Mouse (Mus musculus): ENCODE results near the gene Gm21905. TPM values are rescaled to one million over a fixed set of nuclear protein-coding genes. Genes with fewer than 3 reads are reported as not detected.

Gene Gm21905
- polyA plus RNA-seq, 2 experiments, result not detected

- H3K4me1 ChIP-seq (ENCODE audit: control insufficient read depth, insufficient read depth, low read length), result no peaks in the 10 kb centered on the region
- ATAC-seq (ENCODE audit: low FRiP score, low read depth) (no peak), DNase-seq (ENCODE audit: low spot score) (no peak)
- no peaks in the 10 kb centered on the region for H3K9me3 ChIP-seq (ENCODE audit: control insufficient read depth, low read length)
- H3K36me3 ChIP-seq (ENCODE audit: control insufficient read depth, insufficient read depth, low read length), result no peaks in the 10 kb centered on the region
- no peak for TF ChIP-seq POLR2A (IDR thresholded peaks at IDR 0.05; ENCODE audit: borderline replicate concordance, extremely low read depth, insufficient read depth, insufficient read length)
- H3K4me3 ChIP-seq (replicated peaks; ENCODE audit: low read length), result no peak overlapping the region
- H3K9ac ChIP-seq (ENCODE audit: low read depth, low read length, severe bottlenecking), result no peak overlapping the region
- WGBS, result 83% methylated on average over 7 of the region's 7 CpGs
- H3K4me2 ChIP-seq (replicated peaks; ENCODE audit: low read depth, low read length, severe bottlenecking), result no peak overlapping the region
- no peaks in the 10 kb centered on the region for H3K27me3 ChIP-seq (ENCODE audit: control insufficient read depth, insufficient read depth, low read length)
- H3K27ac ChIP-seq (replicated peaks; ENCODE audit: low read depth, low read length), result no peak overlapping the region
Measured at GRCm38 (mm10) chr5:67955486-67955885, 9.3 kb upstream of the Gm21905 start.

DNA sequence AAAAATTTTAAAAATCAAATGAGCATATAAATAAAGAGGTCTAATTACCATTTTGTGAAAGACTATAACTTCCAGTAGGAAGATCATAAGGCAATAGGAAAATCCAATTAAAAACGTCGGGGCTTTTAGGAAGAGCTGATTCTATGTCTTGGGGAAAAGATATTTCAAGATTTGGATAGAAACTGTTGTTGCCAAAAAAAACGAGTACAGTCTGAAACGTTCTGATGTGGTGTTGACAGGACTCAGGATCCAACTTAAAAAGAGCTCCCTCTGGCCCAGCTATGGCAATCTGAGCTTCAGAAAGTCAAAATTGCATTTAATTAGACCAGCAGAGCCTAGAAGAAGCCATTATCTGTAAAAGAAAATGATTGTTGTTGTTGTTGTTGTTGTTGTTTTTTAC, 7.9 kb upstream of the Gm21905 start:
- no peak for ATAC-seq (ENCODE audit: low FRiP score, low read depth)
- TF ChIP-seq POLR2A (IDR thresholded peaks at IDR 0.05; ENCODE audit: borderline replicate concordance, extremely low read depth, insufficient read depth, insufficient read length), result no peak
- WGBS, result 80% methylated on average over 4 of the region's 4 CpGs

GRCm38 (mm10) chr5:67948074-67948473, 1.9 kb upstream of the Gm21905 start:
- ATAC-seq (ENCODE audit: low FRiP score, low read depth), result no peak
- Histone ChIP-seq H3K4me3 (replicated peaks; ENCODE audit: low read length) (no peak overlapping the region), H3K27me3 (ENCODE audit: control insufficient read depth, insufficient read depth, low read length) (no peaks in the 10 kb centered on the region), H3K4me2 (replicated peaks; ENCODE audit: low read depth, low read length, severe bottlenecking) (no peak overlapping the region), H3K36me3 (ENCODE audit: control insufficient read depth, insufficient read depth, low read length) (no peaks in the 10 kb centered on the region), H3K27ac (replicated peaks; ENCODE audit: low read depth, low read length) (no peak overlapping the region), H3K9ac (ENCODE audit: low read depth, low read length, severe bottlenecking) (no peak overlapping the region), H3K9me3 (ENCODE audit: control insufficient read depth, low read length) (no peaks in the 10 kb centered on the region), H3K4me1 (ENCODE audit: control insufficient read depth, insufficient read depth, low read length) (no peaks in the 10 kb centered on the region)
- 86% methylated on average over 5 of the region's 5 CpGs for WGBS
- no peak for TF ChIP-seq POLR2A (IDR thresholded peaks at IDR 0.05; ENCODE audit: borderline replicate concordance, extremely low read depth, insufficient read depth, insufficient read length)
- no peak for DNase-seq (ENCODE audit: low spot score)

More for the DNA sequence above, 7.9 kb upstream of the Gm21905 start:
- no peak for DNase-seq (ENCODE audit: low spot score)
- Histone ChIP-seq H3K4me2 (replicated peaks; ENCODE audit: low read depth, low read length, severe bottlenecking) (no peak overlapping the region), H3K27me3 (ENCODE audit: control insufficient read depth, insufficient read depth, low read length) (no peaks in the 10 kb centered on the region), H3K36me3 (ENCODE audit: control insufficient read depth, insufficient read depth, low read length) (no peaks in the 10 kb centered on the region), H3K9me3 (ENCODE audit: control insufficient read depth, low read length) (no peaks in the 10 kb centered on the region), H3K9ac (ENCODE audit: low read depth, low read length, severe bottlenecking) (no peak overlapping the region), H3K4me1 (ENCODE audit: control insufficient read depth, insufficient read depth, low read length) (no peaks in the 10 kb centered on the region), H3K4me3 (replicated peaks; ENCODE audit: low read length) (no peak overlapping the region), H3K27ac (replicated peaks; ENCODE audit: low read depth, low read length) (no peak overlapping the region)

- no peaks in the 10 kb centered on the region for H3K27me3 ChIP-seq (ENCODE audit: control insufficient read depth, insufficient read depth, low read length)
- no peak overlapping the region for H3K27ac ChIP-seq (replicated peaks; ENCODE audit: low read depth, low read length)
- no peak overlapping the region for H3K9ac ChIP-seq (ENCODE audit: low read depth, low read length, severe bottlenecking)
- H3K4me3 ChIP-seq (replicated peaks; ENCODE audit: low read length), result no peak overlapping the region
- DNase-seq (ENCODE audit: low spot score) (no peak), ATAC-seq (ENCODE audit: low FRiP score, low read depth) (no peak)
- H3K36me3 ChIP-seq (ENCODE audit: control insufficient read depth, insufficient read depth, low read length), result no peaks in the 10 kb centered on the region
- no peak overlapping the region for H3K4me2 ChIP-seq (replicated peaks; ENCODE audit: low read depth, low read length, severe bottlenecking)
- TF ChIP-seq POLR2A (IDR thresholded peaks at IDR 0.05; ENCODE audit: borderline replicate concordance, extremely low read depth, insufficient read depth, insufficient read length), result no peak
- no peaks in the 10 kb centered on the region for H3K9me3 ChIP-seq (ENCODE audit: control insufficient read depth, low read length)
- no peaks in the 10 kb centered on the region for H3K4me1 ChIP-seq (ENCODE audit: control insufficient read depth, insufficient read depth, low read length)
Measured at GRCm38 (mm10) chr5:67947006-67947405, 785 bp upstream of the Gm21905 start.

GRCm38 (mm10) chr5:67944074-67944785, 2.0 kb downstream of the Gm21905 start:
- ATAC-seq (ENCODE audit: low FRiP score, low read depth) (no peak), DNase-seq (ENCODE audit: low spot score) (no peak)
- Histone ChIP-seq H3K4me2 (replicated peaks; ENCODE audit: low read depth, low read length, severe bottlenecking) (no peak overlapping the region), H3K27me3 (ENCODE audit: control insufficient read depth, insufficient read depth, low read length) (no peaks in the 10 kb centered on the region), H3K9ac (ENCODE audit: low read depth, low read length, severe bottlenecking) (no peak overlapping the region), H3K9me3 (ENCODE audit: control insufficient read depth, low read length) (no peaks in the 10 kb centered on the region), H3K4me1 (ENCODE audit: control insufficient read depth, insufficient read depth, low read length) (no peaks in the 10 kb centered on the region), H3K36me3 (ENCODE audit: control insufficient read depth, insufficient read depth, low read length) (no peaks in the 10 kb centered on the region), H3K27ac (replicated peaks; ENCODE audit: low read depth, low read length) (no peak overlapping the region), H3K4me3 (replicated peaks; ENCODE audit: low read length) (no peak overlapping the region)
- 73% methylated on average over 1 of the region's 1 CpGs for WGBS
- TF ChIP-seq POLR2A (IDR thresholded peaks at IDR 0.05; ENCODE audit: borderline replicate concordance, extremely low read depth, insufficient read depth, insufficient read length), result no peak

Data from limb, embryonic 14.5 days (tissue).